Mouse (Mus musculus): ENCODE results near the gene D930048N14Rik. TPM values are rescaled to one million over a fixed set of nuclear protein-coding genes. Genes with fewer than 3 reads are reported as not detected.
"Not testable (repeated sequence)": the region's sequence is repeated elsewhere in the genome, so short reads cannot be mapped to it uniquely, and the experiment has no call there.

D930048N14Rik gene
- polyA plus RNA-seq, 1 experiment from 2014 or later = 3.9 TPM

DNA sequence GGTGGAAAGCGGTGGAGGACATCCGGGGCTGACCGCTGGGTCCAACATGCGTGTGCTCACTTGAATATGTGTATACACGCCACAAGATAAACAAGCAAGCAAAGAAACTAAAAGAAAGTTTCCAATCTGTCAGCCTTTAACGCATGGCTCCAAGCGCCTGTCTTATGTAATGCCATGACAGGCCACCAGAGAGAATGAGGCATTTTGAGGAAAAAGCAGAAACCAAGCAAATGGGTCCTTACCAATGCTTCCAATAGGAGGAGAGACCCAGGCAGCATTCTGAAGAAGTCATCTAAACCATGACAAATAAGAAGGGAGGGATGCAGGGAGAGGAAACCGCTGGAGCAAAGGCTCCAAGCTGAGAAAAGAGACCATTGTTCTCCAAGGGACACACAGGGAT is 36.5 kb upstream of the D930048N14Rik start:
- H3K9me3 ChIP-seq (ENCODE audit: control insufficient read depth, low read length) = no peaks in the 10 kb centered on the region
- WGBS = 70% methylated on average over 8 of the region's 8 CpGs
- H3K4me3 ChIP-seq (ENCODE audit: low read depth, low read length) = no peak overlapping the region
- no peak overlapping the region for H3K27ac ChIP-seq (ENCODE audit: low read depth)
- no peaks in the 10 kb centered on the region for H3K36me3 ChIP-seq (ENCODE audit: control insufficient read depth, insufficient read depth, low read length)
- H3K4me2 ChIP-seq (ENCODE audit: low read length) = no peak overlapping the region
- H3K27me3 ChIP-seq (replicated peaks; ENCODE audit: control insufficient read depth, insufficient read depth, low read length) = no peaks in the 10 kb centered on the region
- DNase-seq (ENCODE audit: low spot score) = no peak
- H3K9ac ChIP-seq (ENCODE audit: low read length) = no peak overlapping the region
- peaks cover 9% of the 10 kb centered on the region; the same call in 1 of the 2 replicates for H3K4me1 ChIP-seq (replicated peaks; ENCODE audit: control insufficient read depth, insufficient read depth, low read length)
- ATAC-seq (replicated peaks; ENCODE audit: low FRiP score, low TSS enrichment, low read depth) = no peak

DNA sequence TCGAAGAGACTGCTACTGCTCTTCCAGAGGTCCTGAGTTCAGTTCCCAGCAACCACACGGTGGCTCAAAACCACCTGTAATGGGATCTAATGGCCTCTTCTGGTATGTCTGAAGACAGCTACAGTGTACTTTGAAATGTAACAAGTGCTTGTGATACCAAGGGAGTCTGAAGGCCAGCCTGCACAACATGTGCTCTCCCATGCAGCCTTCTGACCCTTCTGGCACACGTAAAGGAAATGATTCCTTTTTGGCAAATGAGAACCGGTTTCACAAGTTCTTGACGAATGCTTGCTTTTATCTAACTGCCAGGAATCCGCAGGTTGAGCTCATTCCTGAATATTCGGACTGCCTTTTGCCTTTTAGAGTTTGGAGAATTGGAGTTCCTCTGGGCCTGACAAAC is 35.6 kb upstream of the D930048N14Rik start:
- H3K4me1 ChIP-seq (replicated peaks; ENCODE audit: control insufficient read depth, insufficient read depth, low read length) = peaks cover 10% of the 10 kb centered on the region; the same call in 1 of the 2 replicates
- H3K27ac ChIP-seq (ENCODE audit: low read depth) = peak overlapping the region; percentile 89
- no peaks in the 10 kb centered on the region for H3K27me3 ChIP-seq (replicated peaks; ENCODE audit: control insufficient read depth, insufficient read depth, low read length)
- no peak for ATAC-seq (replicated peaks; ENCODE audit: low FRiP score, low TSS enrichment, low read depth)
- no peaks in the 10 kb centered on the region for H3K36me3 ChIP-seq (ENCODE audit: control insufficient read depth, insufficient read depth, low read length)
- H3K4me3 ChIP-seq (ENCODE audit: low read depth, low read length) = peak overlapping the region; percentile 36
- H3K9ac ChIP-seq (ENCODE audit: low read length) = peak overlapping the region; percentile 58
- H3K9me3 ChIP-seq (ENCODE audit: control insufficient read depth, low read length) = no peaks in the 10 kb centered on the region
- 31% methylated on average over 7 of the region's 7 CpGs for WGBS
- DNase-seq (ENCODE audit: low spot score) = no peak
- H3K4me2 ChIP-seq (ENCODE audit: low read length) = peak overlapping the region; percentile 76

DNA sequence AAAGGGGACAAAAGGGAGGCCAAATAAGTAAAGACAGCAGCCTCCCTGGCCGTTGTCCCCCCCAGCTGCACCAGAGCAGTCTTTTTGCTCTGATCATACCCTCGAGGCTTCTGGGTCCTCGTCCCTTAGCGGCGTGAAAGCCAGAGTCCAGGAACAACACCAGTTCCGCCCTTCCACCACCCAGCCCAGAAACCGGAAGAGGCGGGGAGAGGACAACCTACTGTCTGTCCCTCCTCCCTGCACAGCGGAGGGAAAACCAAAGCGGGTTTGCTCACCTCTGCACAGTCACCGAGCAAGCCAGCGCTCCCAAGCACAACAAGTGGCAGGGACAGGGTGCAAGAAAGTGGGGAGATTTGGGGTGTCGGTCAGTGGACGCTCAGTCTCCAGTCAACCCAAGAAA is 35.2 kb upstream of the D930048N14Rik start:
- H3K9ac ChIP-seq (ENCODE audit: low read length) = peak overlapping the region; percentile 58
- DNase-seq (ENCODE audit: low spot score) (peak; percentile 83), ATAC-seq (replicated peaks; ENCODE audit: low FRiP score, low TSS enrichment, low read depth) (peak; percentile 55)
- peak overlapping the region; percentile 76 for H3K4me2 ChIP-seq (ENCODE audit: low read length)
- peaks cover 15% of the 10 kb centered on the region; the same call in 1 of the 2 replicates for H3K4me1 ChIP-seq (replicated peaks; ENCODE audit: control insufficient read depth, insufficient read depth, low read length)
- peak overlapping the region; percentile 36 for H3K4me3 ChIP-seq (ENCODE audit: low read depth, low read length)
- 4% methylated on average over 14 of the region's 14 CpGs for WGBS
- no peaks in the 10 kb centered on the region for H3K36me3 ChIP-seq (ENCODE audit: control insufficient read depth, insufficient read depth, low read length)
- H3K9me3 ChIP-seq (ENCODE audit: control insufficient read depth, low read length) = no peaks in the 10 kb centered on the region
- H3K27ac ChIP-seq (ENCODE audit: low read depth) = peak overlapping the region; percentile 89
- no peaks in the 10 kb centered on the region for H3K27me3 ChIP-seq (replicated peaks; ENCODE audit: control insufficient read depth, insufficient read depth, low read length)

DNA sequence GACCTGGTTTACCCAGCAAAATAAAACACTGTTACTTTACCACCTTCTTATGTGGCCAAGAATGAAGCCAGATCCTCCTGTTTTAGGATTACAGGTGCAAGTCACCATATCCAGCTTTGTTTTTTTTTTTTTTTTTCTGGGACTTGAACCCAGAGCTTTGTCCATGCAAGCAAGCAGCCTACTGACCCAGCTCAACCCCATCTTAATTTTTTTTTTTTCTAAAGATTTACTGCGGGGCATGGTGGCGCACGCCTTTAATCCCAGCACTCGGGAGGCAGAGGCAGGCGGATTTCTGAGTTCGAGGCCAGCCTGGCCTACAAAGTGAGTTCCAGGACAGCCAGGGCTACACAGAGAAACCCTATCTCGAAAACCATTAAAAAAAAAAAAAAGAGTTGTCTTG is 34.6 kb upstream of the D930048N14Rik start:
- H3K36me3 ChIP-seq (ENCODE audit: control insufficient read depth, insufficient read depth, low read length); H3K9me3 ChIP-seq (ENCODE audit: control insufficient read depth, low read length); H3K27me3 ChIP-seq (replicated peaks; ENCODE audit: control insufficient read depth, insufficient read depth, low read length); DNase-seq (ENCODE audit: low spot score); ATAC-seq (replicated peaks; ENCODE audit: low FRiP score, low TSS enrichment, low read depth): not testable (repeated sequence)
- 91% methylated on average over 7 of the region's 7 CpGs for WGBS
- Histone ChIP-seq H3K9ac (ENCODE audit: low read length) (peak overlapping the region; percentile 58; the same call in 1 of the 2 replicates), H3K4me1 (replicated peaks; ENCODE audit: control insufficient read depth, insufficient read depth, low read length) (peaks cover 18% of the 10 kb centered on the region; the same call in 1 of the 2 replicates), H3K27ac (ENCODE audit: low read depth) (peak overlapping the region; percentile 89; the same call in 1 of the 2 replicates), H3K4me2 (ENCODE audit: low read length) (peak overlapping the region; percentile 76), H3K4me3 (ENCODE audit: low read depth, low read length) (peak overlapping the region; percentile 36)

DNA sequence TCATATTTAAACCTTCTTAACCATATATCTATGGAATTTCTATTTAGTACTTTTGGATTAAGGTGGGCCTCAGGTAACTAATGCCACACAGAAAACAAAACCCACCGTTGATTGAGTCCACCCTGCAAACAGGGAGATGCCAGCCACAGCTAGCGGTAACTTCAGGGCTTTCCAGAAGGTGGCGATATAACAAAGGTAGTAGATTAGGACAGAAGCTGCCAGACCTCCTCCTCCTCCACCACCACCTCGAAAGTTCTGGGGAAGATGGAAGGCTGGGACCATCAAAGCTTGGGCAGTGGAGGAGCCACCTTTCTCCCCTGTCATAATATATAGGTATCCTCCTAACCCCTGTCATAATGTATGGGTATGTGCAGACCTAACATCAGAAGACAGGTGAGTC is 33.1 kb upstream of the D930048N14Rik start:
- ATAC-seq (replicated peaks; ENCODE audit: low FRiP score, low TSS enrichment, low read depth) (no peak), DNase-seq (ENCODE audit: low spot score) (peak; percentile 83)
- Histone ChIP-seq H3K4me1 (replicated peaks; ENCODE audit: control insufficient read depth, insufficient read depth, low read length) (peaks cover 18% of the 10 kb centered on the region; the same call in 1 of the 2 replicates), H3K4me3 (ENCODE audit: low read depth, low read length) (no peak overlapping the region), H3K36me3 (ENCODE audit: control insufficient read depth, insufficient read depth, low read length) (peaks cover 12% of the 10 kb centered on the region), H3K4me2 (ENCODE audit: low read length) (no peak overlapping the region), H3K27me3 (replicated peaks; ENCODE audit: control insufficient read depth, insufficient read depth, low read length) (no peaks in the 10 kb centered on the region), H3K27ac (ENCODE audit: low read depth) (no peak overlapping the region), H3K9me3 (ENCODE audit: control insufficient read depth, low read length) (no peaks in the 10 kb centered on the region), H3K9ac (ENCODE audit: low read length) (no peak overlapping the region)
- 6% methylated on average over 4 of the region's 4 CpGs for WGBS

DNA sequence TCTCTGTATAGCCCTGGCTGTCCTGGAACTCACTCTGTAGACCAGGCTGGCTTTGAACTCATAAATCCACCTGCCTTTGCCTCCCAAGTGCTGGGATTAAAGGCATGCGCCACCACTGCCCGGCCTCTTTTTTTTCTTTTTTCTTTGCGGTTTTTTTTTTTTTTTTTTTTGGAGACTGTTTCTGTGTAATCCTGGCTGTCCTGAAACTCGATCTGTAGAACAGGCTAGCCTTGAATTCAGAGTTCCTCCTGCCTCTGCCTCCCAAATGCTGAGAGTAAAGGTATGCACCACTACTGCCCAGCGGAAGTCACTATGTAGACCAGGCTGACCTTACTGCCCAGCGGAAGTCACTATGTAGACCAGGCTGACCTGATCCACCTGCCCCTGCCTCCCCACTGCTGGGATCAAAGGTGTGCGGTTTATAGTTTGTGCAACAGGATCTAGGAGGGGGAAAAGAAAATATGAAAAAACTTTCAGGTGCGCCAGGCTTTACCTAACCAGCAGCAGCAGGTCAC is 31.8 kb upstream of the D930048N14Rik start:
- ATAC-seq (replicated peaks; ENCODE audit: low FRiP score, low TSS enrichment, low read depth) = peak; percentile 33
- peak overlapping the region; percentile 95 for H3K4me3 ChIP-seq (ENCODE audit: low read depth, low read length)
- no peaks in the 10 kb centered on the region for H3K27me3 ChIP-seq (replicated peaks; ENCODE audit: control insufficient read depth, insufficient read depth, low read length)
- 55% methylated on average over 8 of the region's 8 CpGs for WGBS
- no peaks in the 10 kb centered on the region for H3K9me3 ChIP-seq (ENCODE audit: control insufficient read depth, low read length)
- H3K4me2 ChIP-seq (ENCODE audit: low read length) = peak overlapping the region; percentile 85
- H3K4me1 ChIP-seq (replicated peaks; ENCODE audit: control insufficient read depth, insufficient read depth, low read length) = peaks cover 18% of the 10 kb centered on the region; the same call in 1 of the 2 replicates
- H3K36me3 ChIP-seq (ENCODE audit: control insufficient read depth, insufficient read depth, low read length) = peaks cover 25% of the 10 kb centered on the region
- no peak overlapping the region for H3K27ac ChIP-seq (ENCODE audit: low read depth)
- no peak for DNase-seq (ENCODE audit: low spot score)
- no peak overlapping the region for H3K9ac ChIP-seq (ENCODE audit: low read length)

DNA sequence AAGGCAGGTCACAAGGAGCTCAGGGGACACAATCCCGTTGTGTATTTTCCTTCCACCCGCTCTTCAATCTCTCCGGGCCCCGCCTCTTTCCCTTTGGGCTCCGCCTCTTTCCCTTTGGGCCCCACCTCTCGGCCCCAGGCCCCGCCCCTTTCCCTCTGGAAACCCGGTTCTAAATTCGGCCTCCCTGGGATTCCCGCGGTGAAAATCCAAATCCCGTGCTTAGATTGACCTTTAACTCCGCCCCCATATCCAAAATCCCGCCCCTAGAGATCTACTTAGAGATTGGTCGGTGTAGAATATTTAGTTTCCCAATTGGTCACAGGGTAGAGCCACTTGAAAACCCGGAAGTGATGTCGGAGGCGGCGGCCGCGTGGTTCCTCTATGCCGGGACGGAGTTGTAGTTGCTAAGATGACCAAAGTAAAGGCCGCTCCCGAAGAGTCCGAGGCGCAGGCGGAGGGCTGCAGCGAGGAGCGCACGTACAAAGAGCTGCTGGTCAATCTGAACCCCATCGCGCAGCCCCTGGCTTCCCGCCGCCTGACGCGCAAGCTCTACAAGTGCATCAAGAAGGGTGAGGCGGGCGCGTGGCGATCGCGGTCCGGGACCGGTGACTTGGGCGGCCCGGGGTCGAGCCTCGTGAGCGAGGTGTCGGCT is 31.2 kb upstream of the D930048N14Rik start, which contains the start of gene Nhp2:
Gene Nhp2, plus strand, starts transcription at position 327 of the 652 bp plus-strand sequence.
- under 1% methylated on average over 51 of the region's 51 CpGs for WGBS
- Histone ChIP-seq H3K36me3 (ENCODE audit: control insufficient read depth, insufficient read depth, low read length) (peaks cover 31% of the 10 kb centered on the region), H3K4me2 (ENCODE audit: low read length) (peak within 1 kb of the TSS; percentile 85), H3K4me1 (replicated peaks; ENCODE audit: control insufficient read depth, insufficient read depth, low read length) (peaks cover 18% of the 10 kb centered on the region; the same call in 1 of the 2 replicates), H3K9ac (ENCODE audit: low read length) (peak within 1 kb of the TSS; percentile 87), H3K4me3 (ENCODE audit: low read depth, low read length) (peak within 1 kb of the TSS; percentile 95), H3K27ac (ENCODE audit: low read depth) (peak within 1 kb of the TSS; percentile 71), H3K27me3 (replicated peaks; ENCODE audit: control insufficient read depth, insufficient read depth, low read length) (no peaks in the 10 kb centered on the region), H3K9me3 (ENCODE audit: control insufficient read depth, low read length) (no peaks in the 10 kb centered on the region)
- peak; percentile 87 for ATAC-seq (replicated peaks; ENCODE audit: low FRiP score, low TSS enrichment, low read depth)
- peak; percentile 98 for DNase-seq (ENCODE audit: low spot score)

DNA sequence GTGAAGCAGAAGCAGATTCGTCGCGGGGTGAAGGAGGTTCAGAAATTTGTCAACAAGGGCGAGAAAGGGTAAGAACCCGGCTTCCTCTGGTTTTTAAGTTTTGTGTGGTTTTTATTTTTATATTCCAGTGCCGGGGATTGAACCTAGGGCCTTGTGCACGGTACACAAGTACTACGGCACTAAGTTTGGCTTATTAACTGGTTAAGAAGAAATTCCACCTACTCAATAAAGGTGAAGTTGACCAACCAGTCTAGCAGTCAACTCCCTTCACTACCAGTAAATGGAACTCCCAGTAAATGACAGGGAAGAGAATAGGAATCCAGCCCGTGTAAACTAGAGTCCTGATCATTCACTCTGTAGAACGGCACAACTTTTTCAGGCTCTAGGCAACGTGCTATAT is 30.7 kb upstream of the D930048N14Rik start:
- Histone ChIP-seq H3K27ac (ENCODE audit: low read depth) (peak overlapping the region; percentile 71), H3K4me1 (replicated peaks; ENCODE audit: control insufficient read depth, insufficient read depth, low read length) (peaks cover 14% of the 10 kb centered on the region; the same call in 1 of the 2 replicates), H3K4me2 (ENCODE audit: low read length) (peak overlapping the region; percentile 85), H3K27me3 (replicated peaks; ENCODE audit: control insufficient read depth, insufficient read depth, low read length) (no peaks in the 10 kb centered on the region), H3K9me3 (ENCODE audit: control insufficient read depth, low read length) (no peaks in the 10 kb centered on the region), H3K9ac (ENCODE audit: low read length) (peak overlapping the region; percentile 87), H3K4me3 (ENCODE audit: low read depth, low read length) (peak overlapping the region; percentile 95), H3K36me3 (ENCODE audit: control insufficient read depth, insufficient read depth, low read length) (peaks cover 36% of the 10 kb centered on the region)
- DNase-seq (ENCODE audit: low spot score) (no peak), ATAC-seq (replicated peaks; ENCODE audit: low FRiP score, low TSS enrichment, low read depth) (no peak)
- 1% methylated on average over 11 of the region's 11 CpGs for WGBS

Measured in intestine, embryonic 14.5 days (tissue).